ENCODE assay signal across 8 mouse cellular contexts in genomic region chr10:43577299-43577996, GRCm38 (mm10). TPM values are rescaled to one million over a fixed set of nuclear protein-coding genes. Genes with fewer than 3 reads are reported as not detected.
DNase-seq lines count a peak whose midpoint lies in the region; ATAC-seq and TF ChIP-seq lines count a peak whose summit lies in the region.

No protein-coding gene starts in this region.

- peaks cover 10% of the 10 kb centered on the region for H3K4me1 ChIP-seq in hindbrain, embryonic 16.5 days (ENCODE audit: control insufficient read depth, insufficient read depth, low read depth, low read length)
- peaks cover 17 to 20% of the 10 kb centered on the region in 2 experiments for H3K4me1 ChIP-seq in liver, embryonic 14.5 days (replicated peaks; ENCODE audit: control insufficient read depth in 2 of 2, insufficient read depth in 2 of 2, low read length in 1 of 2)

- TF ChIP-seq CTCF in liver, embryonic 14.5 days (IDR thresholded peaks at IDR 0.05; ENCODE audit: low read depth), result peak; percentile 65

- intact Hi-C loops in left cerebral cortex, postnatal 36 days (cut with DNase I), result loop anchor here (10.0 kb wide), 1 partner anchor 147 kb away; no protein-coding TSS in a partner anchor

- ATAC-seq in CD4-positive, CD25-positive, alpha-beta regulatory T cell, adult 4 months, result no peak
- ATAC-seq in hindbrain, embryonic 16.5 days, result no peak
- ATAC-seq in liver, embryonic 14.5 days (ENCODE audit: insufficient read depth), result peak; percentile 7
- no peak for ATAC-seq in cerebellum, adult (ENCODE audit: insufficient number of reproducible peaks, low FRiP score, low TSS enrichment)

- DNase-seq in CD4-positive, CD25-positive, alpha-beta regulatory T cell, adult 2 months (ENCODE audit: low read depth, low spot score), result peak; percentile 20
- DNase-seq in embryo, embryonic 10 days (ENCODE audit: low spot score), result peak; percentile 76
- DNase-seq in liver, embryonic 14.5 days (ENCODE audit: low read depth in 3 of 3, low spot score in 3 of 3), result peak in 1 of 3 experiments; percentile 59
- DNase-seq in neural tube, embryonic 10.5 days (ENCODE audit: extremely low spot score, low spot score), result peak; percentile 56
- DNase-seq in left cerebral cortex, postnatal 36 days (ENCODE audit: low spot score in 2 of 2), result no peak

- peak; percentile 13; the same call in 1 of the 2 replicates for TF ChIP-seq EP300 in liver, embryonic 14.5 days (IDR thresholded peaks at IDR 0.05; ENCODE audit: low read depth)

- no peaks in the 10 kb centered on the region for H3K9me3 ChIP-seq in hindbrain, embryonic 16.5 days (ENCODE audit: control insufficient read depth, low read length)
- no peaks in the 10 kb centered on the region for H3K9me3 ChIP-seq in liver, embryonic 14.5 days (ENCODE audit: control insufficient read depth, low read length)

- H3K4me3 ChIP-seq in hindbrain, embryonic 16.5 days (ENCODE audit: low read length), result peak overlapping the region; percentile 75
- peak overlapping the region; percentile 62 to 71 for H3K4me3 ChIP-seq in liver, embryonic 14.5 days (ENCODE audit: insufficient read depth in 1 of 2, low read depth in 2 of 2, low read length in 2 of 2)

- H3K27me3 ChIP-seq in hindbrain, embryonic 16.5 days (replicated peaks; ENCODE audit: control insufficient read depth, insufficient read depth, low read length), result no peaks in the 10 kb centered on the region
- H3K27me3 ChIP-seq in liver, embryonic 14.5 days (ENCODE audit: control insufficient read depth, insufficient read depth, low read length), result no peaks in the 10 kb centered on the region

- 20% methylated on average over 19 of the region's 19 CpGs for WGBS in hindbrain, embryonic 16.5 days
- 22% methylated on average over 19 of the region's 19 CpGs for WGBS in liver, embryonic 14.5 days (ENCODE audit: insufficient replicate concordance)

- H3K9ac ChIP-seq in hindbrain, embryonic 16.5 days (ENCODE audit: low read depth, low read length), result peak overlapping the region; percentile 41
- H3K9ac ChIP-seq in liver, embryonic 14.5 days (replicated peaks), result peak overlapping the region; percentile 81

- H3K4me2 ChIP-seq in hindbrain, embryonic 16.5 days (ENCODE audit: low read length), result peak overlapping the region; percentile 93
- peak overlapping the region; percentile 92 for H3K4me2 ChIP-seq in liver, embryonic 14.5 days (ENCODE audit: low read depth)

- H3K36me3 ChIP-seq in hindbrain, embryonic 16.5 days (ENCODE audit: control insufficient read depth, insufficient read depth, low read length), result no peaks in the 10 kb centered on the region
- peaks cover 26% of the 10 kb centered on the region for H3K36me3 ChIP-seq in liver, embryonic 14.5 days (replicated peaks; ENCODE audit: control insufficient read depth, insufficient read depth, low read depth)

- no peak overlapping the region for H3K27ac ChIP-seq in hindbrain, embryonic 16.5 days (ENCODE audit: low read depth, low read length)
- peak overlapping the region; percentile 84 for H3K27ac ChIP-seq in liver, embryonic 14.5 days

RNA-seq across cellular contexts. Expression of gene Cd24a, which starts 0.6 kb away (rescaled TPM):
- 1 to 10 TPM in 1 of 2 experiments, under 1 TPM in 1; 0.58 to 2.8 TPM for polyA plus RNA-seq in CD4-positive, CD25-positive, alpha-beta regulatory T cell, adult 4 months (2017; shearing (Covaris generic))
- polyA plus RNA-seq in hindbrain, embryonic 16.5 days (2015; fragmentation: Nextera tagmentation; extraction: Ambion mirVana), result 546 and 598 TPM in 2 replicates
- polyA plus RNA-seq in liver, embryonic 14.5 days (2012; rRNA removed), result 977 and 1,014 TPM in 2 replicates
- polyA plus RNA-seq in liver, embryonic 14.5 days (2014; fragmentation: Nextera tagmentation; extraction: Ambion mirVana), result 1,175 and 1,210 TPM in 2 replicates
- 1 to 10 TPM; 8.3 to 9.0 TPM for total RNA-seq in left cerebral cortex, postnatal 36 days (2021)

RNA-seq across cellular contexts. Expression of gene 1700021F05Rik, which starts 36.7 kb away (rescaled TPM):
- polyA plus RNA-seq in CD4-positive, CD25-positive, alpha-beta regulatory T cell, adult 4 months (2017; shearing (Covaris generic)), result 10 to 100 TPM; 31.3 to 35.7 TPM
- polyA plus RNA-seq in hindbrain, embryonic 16.5 days (2015; fragmentation: Nextera tagmentation; extraction: Ambion mirVana), result 64.8 and 74.9 TPM in 2 replicates
- polyA plus RNA-seq in liver, embryonic 14.5 days (2012; rRNA removed), result 5.2 and 11.6 TPM in 2 replicates
- 30.7 TPM in 2 replicates for polyA plus RNA-seq in liver, embryonic 14.5 days (2014; fragmentation: Nextera tagmentation; extraction: Ambion mirVana)
- 10 to 100 TPM; 38.7 to 39.9 TPM for total RNA-seq in left cerebral cortex, postnatal 36 days (2021)

RNA-seq across cellular contexts. Expression of gene Gm9803, which starts 53.6 kb away (rescaled TPM):
- polyA plus RNA-seq in CD4-positive, CD25-positive, alpha-beta regulatory T cell, adult 4 months (2017; shearing (Covaris generic)), result 10 to 100 TPM; 28.0 to 34.3 TPM
- 15.2 and 49.0 TPM in 2 replicates for polyA plus RNA-seq in hindbrain, embryonic 16.5 days (2015; fragmentation: Nextera tagmentation; extraction: Ambion mirVana)
- 12.3 and 14.7 TPM in 2 replicates for polyA plus RNA-seq in liver, embryonic 14.5 days (2012; rRNA removed)
- 8.5 and 10.0 TPM in 2 replicates for polyA plus RNA-seq in liver, embryonic 14.5 days (2014; fragmentation: Nextera tagmentation; extraction: Ambion mirVana)
- total RNA-seq in left cerebral cortex, postnatal 36 days (2021), result 10 to 100 TPM in 1 of 2 experiments, not detected in 1; 12.2 TPM

Comparison
In these comparisons a context has a peak if more than half of its experiments do, and no peak if none do; other contexts are left out.
1. DNase-seq: peak in CD4-positive, CD25-positive, alpha-beta regulatory T cell, adult 2 months (single experiment), embryo, embryonic 10 days (single experiment) and neural tube, embryonic 10.5 days (single experiment); none in left cerebral cortex, postnatal 36 days (0 of 2).
2. RNA of gene Cd24a, which starts 0.6 kb away (polyA plus RNA-seq): 977 to 1,210 TPM in liver, embryonic 14.5 days and 546 to 598 TPM in hindbrain, embryonic 16.5 days; 0.58 to 2.8 TPM in CD4-positive, CD25-positive, alpha-beta regulatory T cell, adult 4 months; every median in the first group is over 100 times any median in the second.